Mouse (Mus musculus) kidney, adult 8-10 months (tissue): ENCODE data around the gene Commd3.

Source experiments
- DNase-seq, 2 experiments: peaks; one replicate each; pipeline ENCODE4 v3.0.0; 2022

Gene Commd3

DNA sequence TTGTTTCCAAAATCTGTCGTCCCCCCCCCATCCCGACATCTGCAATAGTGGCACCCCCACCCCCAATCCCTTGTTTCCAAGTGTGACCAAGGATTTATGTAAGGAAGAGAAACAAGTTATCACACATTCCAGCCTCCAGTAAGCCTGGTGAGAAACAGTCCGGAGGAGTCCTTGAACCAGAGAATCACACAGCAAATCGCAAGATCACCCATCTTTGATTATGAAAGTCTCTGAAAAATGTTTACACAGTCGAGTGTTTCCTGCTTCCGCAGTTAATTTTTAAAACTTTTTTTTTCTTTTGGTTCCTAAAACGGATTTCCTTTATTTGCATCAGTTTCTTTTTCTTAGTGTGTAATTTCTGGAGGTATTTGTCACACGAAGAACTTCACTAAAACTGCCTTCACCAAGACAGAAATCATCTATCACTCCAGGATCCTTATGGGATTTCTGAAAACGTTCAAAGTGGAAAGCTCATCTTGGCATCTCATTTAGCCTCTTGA is 15.5 kb downstream of the Commd3 start:
- no peak for DNase-seq

- no peak for DNase-seq
Measured at GRCm38 (mm10) chr2:18688286-18688685, 16.1 kb downstream of the Commd3 start.

GRCm38 (mm10) chr2:18688708-18689063 is 16.5 kb downstream of the Commd3 start:
- DNase-seq = peak in 1 of 2 experiments; percentile 32

DNA sequence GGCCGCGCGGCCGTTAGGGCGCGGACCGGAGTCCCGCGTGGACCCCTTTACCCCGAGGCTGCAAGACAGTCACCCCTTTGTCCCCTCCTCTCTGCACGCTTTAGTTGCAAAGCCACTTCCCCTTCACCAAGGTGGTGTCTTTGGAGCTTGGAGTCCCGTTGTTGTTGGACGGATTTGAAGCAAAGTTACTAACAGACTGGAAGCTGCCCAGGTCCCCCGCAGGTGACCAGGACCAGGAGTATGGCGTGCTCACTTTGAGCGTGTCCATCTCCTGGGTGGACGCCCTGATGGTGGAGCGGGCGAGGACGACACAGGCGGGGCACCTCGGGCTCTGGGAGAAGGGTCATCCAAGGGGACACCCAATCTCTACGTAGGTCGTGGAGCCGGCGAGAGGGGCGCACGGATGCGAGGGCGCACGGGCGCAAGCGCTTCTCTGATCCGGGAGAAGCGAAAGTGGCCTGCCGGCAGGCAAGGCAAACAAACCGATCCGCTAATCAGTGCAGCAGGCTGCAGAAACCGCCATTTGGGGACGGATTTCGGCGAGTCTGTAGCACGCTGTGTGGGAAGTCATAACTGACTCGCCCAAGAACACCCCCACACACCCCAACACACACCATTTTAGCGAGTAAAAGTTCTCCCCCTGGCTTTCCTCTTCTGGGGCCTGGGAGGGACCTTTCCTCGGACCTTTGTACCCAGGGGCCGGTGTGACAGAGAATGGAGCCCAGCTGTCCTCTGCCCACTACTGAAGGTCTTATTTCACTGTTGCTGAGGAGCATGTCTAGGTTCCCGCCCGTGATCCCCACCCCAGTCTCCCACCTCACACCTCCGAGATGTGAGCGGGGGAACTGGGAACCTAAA is 17.1 kb downstream of the Commd3 start:
- peak in 1 of 2 experiments; percentile 47 for DNase-seq

GRCm38 (mm10) chr2:18690055-18690691 is 18.0 kb downstream of the Commd3 start:
- DNase-seq = no peak

DNA sequence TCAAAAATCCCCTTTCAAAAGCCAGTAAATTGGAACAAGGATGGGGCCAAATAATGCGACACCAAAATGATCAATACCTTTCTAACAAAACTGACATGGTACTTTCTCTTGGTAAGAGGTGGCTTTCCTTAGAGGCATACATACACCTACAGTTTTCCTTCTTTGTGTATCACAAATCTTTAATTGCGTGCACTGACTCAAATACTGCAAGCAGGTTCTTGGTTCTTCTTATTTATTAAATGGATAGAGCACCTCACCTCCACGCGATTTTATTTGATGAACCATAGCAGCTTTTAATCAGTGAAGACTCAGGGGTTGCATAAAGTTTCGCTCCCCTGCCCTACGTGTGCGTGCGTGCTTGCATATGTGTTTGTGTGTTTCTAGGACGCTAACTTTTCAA is 18.6 kb downstream of the Commd3 start:
- no peak for DNase-seq

DNA sequence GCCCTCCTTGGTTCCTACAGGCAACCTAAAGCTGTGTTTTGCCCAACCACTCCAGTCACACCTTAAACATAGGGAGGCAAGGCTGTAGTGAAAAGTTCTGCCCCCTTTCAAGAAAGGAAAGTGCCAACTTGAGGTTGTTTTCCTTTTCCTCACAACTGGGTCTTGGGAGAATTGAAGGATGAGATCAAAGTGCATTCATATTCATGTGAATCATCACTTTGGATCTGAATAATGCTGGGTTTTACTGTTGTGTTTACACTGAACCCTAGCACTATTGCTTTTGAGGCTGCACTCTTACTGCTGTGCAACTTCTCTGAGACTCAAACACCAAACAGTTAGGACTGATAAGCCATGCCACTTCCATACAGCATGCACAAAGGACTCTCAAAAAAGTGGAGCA is 19.8 kb downstream of the Commd3 start:
- DNase-seq = no peak

GRCm38 (mm10) chr2:18692548-18692947 is 20.4 kb downstream of the Commd3 start:
- no peak for DNase-seq

- no peak for DNase-seq
Measured at GRCm38 (mm10) chr2:18693491-18693870, 21.3 kb downstream of the Commd3 start.

GRCm38 (mm10) chr2:18693871-18694610 is 21.9 kb downstream of the Commd3 start, which contains the start of gene Spag6:
Gene Spag6, plus strand, starts transcription at chr2:18694032.
- DNase-seq = peak; percentile 52 to 68

DNA sequence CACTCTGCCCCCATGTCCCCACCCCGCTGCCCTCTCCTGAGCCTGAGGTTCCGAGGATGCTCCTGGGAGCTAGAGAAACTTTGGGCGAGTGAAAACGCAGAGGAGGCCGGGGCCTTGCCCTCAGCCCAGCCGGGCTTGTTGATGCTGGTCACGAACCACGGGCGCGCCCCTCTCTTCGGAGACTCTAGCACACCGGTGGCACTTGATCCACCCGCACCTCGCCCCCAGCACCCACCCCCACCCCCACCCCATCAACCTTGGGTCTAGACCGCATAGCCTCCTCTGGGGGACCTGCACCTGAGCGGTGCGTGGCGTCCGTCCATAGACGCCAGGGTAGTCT is 22.4 kb downstream of the Commd3 start:
- no peak for DNase-seq

- no peak for DNase-seq
Measured at GRCm38 (mm10) chr2:18695163-18695562, 23.0 kb downstream of the Commd3 start.

DNA sequence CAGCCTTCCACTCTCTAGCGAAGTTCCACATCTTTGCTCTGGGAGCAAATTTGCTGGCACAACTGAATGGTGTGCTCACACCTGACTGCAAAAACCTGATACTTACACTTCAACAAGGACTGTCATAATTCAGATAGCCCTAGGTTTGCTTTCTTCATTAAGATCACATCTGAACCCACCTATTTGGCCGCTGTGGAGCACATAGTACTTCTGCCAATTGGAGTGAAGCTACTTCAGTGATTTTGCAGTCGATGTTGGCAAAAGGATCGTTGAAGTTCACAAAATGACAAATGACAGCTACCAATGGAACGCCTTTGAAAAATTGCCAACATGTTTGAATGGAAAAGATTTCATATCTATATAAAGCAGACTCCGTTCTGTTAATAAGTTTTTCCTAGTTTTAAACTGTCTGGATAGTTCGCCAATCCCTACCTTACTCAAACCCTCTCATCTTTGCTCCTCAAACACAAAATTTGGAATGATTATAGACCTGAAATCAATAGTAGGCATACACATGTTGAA is 23.5 kb downstream of the Commd3 start:
- DNase-seq = no peak

GRCm38 (mm10) chr2:18697591-18698244 is 25.5 kb downstream of the Commd3 start:
- DNase-seq = no peak

GRCm38 (mm10) chr2:18698663-18699385 is 26.6 kb downstream of the Commd3 start:
- DNase-seq = no peak

GRCm38 (mm10) chr2:18699401-18699990 is 27.3 kb downstream of the Commd3 start:
- DNase-seq = no peak

DNA sequence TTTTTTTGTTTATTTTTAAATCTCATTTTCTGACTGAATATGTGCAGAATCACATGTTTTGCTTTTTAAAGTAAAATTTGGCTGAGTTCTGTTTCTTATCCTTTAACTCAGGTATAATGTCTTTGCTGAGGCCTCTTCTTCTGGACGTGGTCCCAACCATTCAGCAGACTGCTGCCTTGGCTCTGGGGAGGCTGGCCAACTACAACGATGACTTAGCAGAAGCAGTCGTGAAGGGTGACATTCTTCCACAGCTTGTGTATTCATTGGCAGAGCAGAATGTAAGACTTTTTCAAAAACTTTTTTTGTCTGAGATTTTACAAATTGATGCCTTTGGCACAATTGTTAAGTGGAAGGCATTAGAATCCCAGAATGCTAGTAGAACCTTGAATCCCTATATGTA is 38.2 kb downstream of the Commd3 start:
- no peak for DNase-seq

DNA sequence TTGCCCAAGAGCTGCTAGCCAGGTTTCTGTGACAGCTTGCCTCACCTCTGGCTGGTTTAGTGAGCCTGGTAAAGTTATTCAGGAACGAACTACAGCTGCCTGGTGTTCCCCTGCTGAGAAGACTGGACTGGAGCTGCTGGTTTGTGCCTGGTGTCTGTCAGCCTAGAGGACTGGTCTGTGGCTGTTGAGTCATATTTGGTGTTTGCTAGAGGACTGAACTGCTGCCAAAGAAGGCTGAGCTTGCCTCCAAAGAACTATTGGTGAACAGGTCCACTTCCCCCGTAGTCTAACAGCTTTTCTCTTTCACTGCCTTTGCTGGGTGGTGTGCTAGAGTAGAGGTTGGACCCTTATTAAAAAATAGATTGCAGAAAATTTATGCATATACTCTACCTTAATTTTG is 40.9 kb downstream of the Commd3 start:
- DNase-seq = no peak

GRCm38 (mm10) chr2:18714337-18714736 is 42.2 kb downstream of the Commd3 start:
- DNase-seq = no peak

GRCm38 (mm10) chr2:18718521-18718920 is 46.3 kb downstream of the Commd3 start:
- no peak for DNase-seq

- DNase-seq = no peak
Measured at GRCm38 (mm10) chr2:18722208-18722830, 50.1 kb downstream of the Commd3 start.
